Mouse (Mus musculus) heart, postnatal 0 days (tissue): ENCODE measurements at regions not wholly inside any gene's neighbourhood (a gene's known extent, or its start where the extent isn't known, plus 50 kb on each side); places are given as distances from the start of the nearest gene placed in this dataset.
"Not testable (repeated sequence)": the region's sequence is repeated elsewhere in the genome, so short reads cannot be mapped to it uniquely, and the experiment has no call there.

Experiments
- ATAC-seq: fragments of 200-750 bp; cut with Nextera tagmentation; 2 replicates; pipeline ENCODE4 v1.8.0; 2017; ENCODE audit warnings: low read depth, moderate number of reproducible peaks, moderate library complexity; ENCODE audit not compliant: insufficient read depth
- DNase-seq: peaks from one replicate; pipeline ENCODE4 v3.0.0-alpha.2; 2016; ENCODE audit warnings: low spot score
- H3K27ac ChIP-seq: fragments of 300-500 bp; sonication (generic); 2 replicates; pipeline ENCODE4 v1.5.1; 2014; ENCODE audit warnings: low read depth, mild to moderate bottlenecking
- H3K27me3 ChIP-seq: fragments of 300-500 bp; sonication (generic); 2 replicates; pipeline ENCODE4 v1.6.1; 2014; ENCODE audit warnings: low read length, mixed read lengths; ENCODE audit not compliant: control insufficient read depth, insufficient read depth
- H3K36me3 ChIP-seq: fragments of 300-500 bp; sonication (generic); replicated peaks from 2 replicates; pipeline ENCODE4 v1.6.1; 2014; ENCODE audit warnings: low read length, mixed read lengths; ENCODE audit not compliant: control insufficient read depth, insufficient read depth
- H3K4me1 ChIP-seq: fragments of 300-500 bp; sonication (generic); 2 replicates; pipeline ENCODE4 v1.6.1; 2014; ENCODE audit warnings: antibody characterized with exemption; ENCODE audit not compliant: control insufficient read depth, insufficient read depth
- H3K4me2 ChIP-seq: fragments of 300-500 bp; sonication (generic); 2 replicates; pipeline ENCODE4 v1.6.1; 2014; ENCODE audit warnings: low read depth, mild to moderate bottlenecking, low read length, moderate library complexity
- H3K4me3 ChIP-seq: fragments of 300-500 bp; sonication (generic); 2 replicates; pipeline ENCODE4 v1.5.1; 2014; ENCODE audit warnings: low read depth, low read length
- H3K9ac ChIP-seq: fragments of 300-500 bp; sonication (generic); replicated peaks from 2 replicates; pipeline ENCODE4 v1.6.1; 2014; ENCODE audit warnings: low read depth, low read length, mixed read lengths
- H3K9me3 ChIP-seq: fragments of 300-500 bp; sonication (generic); replicated peaks from 2 replicates; pipeline ENCODE4 v1.6.1; 2016; ENCODE audit warnings: low read length; ENCODE audit not compliant: control insufficient read depth
- CTCF ChIP-seq: IDR thresholded peaks from 2 replicates; pipeline ENCODE4 v1.5.1; 2016; ENCODE audit warnings: antibody characterized with exemption, control low read depth, low read depth
- EP300 ChIP-seq: IDR thresholded peaks from 2 replicates; pipeline ENCODE4 v1.6.1; 2016; ENCODE audit warnings: antibody characterized with exemption, low read depth
- WGBS: fragments of 180-500 bp; shearing (Covaris S2); extraction: QIAGEN DNeasy Blood & Tissue Kit; methylation state at CpG from one replicate; pipeline ENCODE4 v1.1.7; 2014; 5-methylcytosine and 5-hydroxymethylcytosine counted together

DNA sequence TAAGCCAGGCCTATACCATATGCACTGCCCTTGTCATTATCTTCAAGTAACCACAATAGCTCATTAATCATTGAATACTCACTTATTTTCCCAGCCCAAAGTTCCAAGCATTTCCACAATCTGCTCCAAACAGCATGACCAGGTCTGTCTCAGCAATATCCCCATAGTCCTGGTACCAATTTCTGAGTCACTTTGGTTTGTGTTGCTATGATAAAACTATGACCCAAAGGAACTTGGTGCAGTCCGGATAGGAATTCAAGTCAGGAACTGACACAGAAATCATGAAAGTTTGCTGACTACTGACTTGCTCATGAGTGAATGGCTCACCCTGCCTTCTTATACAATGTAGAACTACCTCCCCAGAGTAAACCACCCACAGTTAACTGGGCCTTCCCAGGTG lies 309.4 kb downstream of the Gxylt1 start:
- Histone ChIP-seq H3K4me2 (no peak overlapping the region), H3K27me3 (no peaks in the 10 kb centered on the region), H3K36me3 (no peaks in the 10 kb centered on the region), H3K27ac (no peak overlapping the region), H3K9me3 (no peaks in the 10 kb centered on the region), H3K4me3 (no peak overlapping the region), H3K9ac (no peak overlapping the region), H3K4me1 (no peaks in the 10 kb centered on the region)
- 71% methylated on average over 1 of the region's 1 CpGs for WGBS
- no peak for TF ChIP-seq CTCF
- no peak for TF ChIP-seq EP300
- DNase-seq = no peak
- no peak for ATAC-seq

DNA sequence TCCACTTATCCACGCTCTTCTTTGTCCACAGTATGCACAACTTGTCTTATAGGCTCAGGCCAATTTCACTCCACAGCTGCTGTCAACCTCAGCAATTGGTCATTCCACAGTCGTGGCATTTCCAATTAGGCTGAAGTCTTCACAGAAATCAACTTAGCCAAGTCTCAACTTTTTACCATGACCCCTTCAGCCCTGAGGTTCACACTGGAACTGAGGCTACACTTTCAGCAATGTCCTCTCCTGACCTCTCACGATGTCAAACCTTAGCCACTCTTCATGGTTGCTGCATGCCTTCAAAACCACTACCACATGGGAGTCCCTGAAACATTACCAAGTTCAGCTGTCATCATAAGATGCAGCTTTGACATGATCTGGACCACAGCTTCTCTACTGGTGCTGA lies 310.1 kb downstream of the Gxylt1 start:
- Histone ChIP-seq H3K4me1 (no peaks in the 10 kb centered on the region), H3K9me3 (no peaks in the 10 kb centered on the region), H3K27me3 (no peaks in the 10 kb centered on the region), H3K27ac (no peak overlapping the region), H3K4me3 (no peak overlapping the region), H3K9ac (no peak overlapping the region), H3K4me2 (no peak overlapping the region), H3K36me3 (no peaks in the 10 kb centered on the region)
- no peak for TF ChIP-seq CTCF
- TF ChIP-seq EP300 = no peak
- no peak for DNase-seq
- ATAC-seq = no peak
- 70% methylated on average over 3 of the region's 3 CpGs for WGBS

DNA sequence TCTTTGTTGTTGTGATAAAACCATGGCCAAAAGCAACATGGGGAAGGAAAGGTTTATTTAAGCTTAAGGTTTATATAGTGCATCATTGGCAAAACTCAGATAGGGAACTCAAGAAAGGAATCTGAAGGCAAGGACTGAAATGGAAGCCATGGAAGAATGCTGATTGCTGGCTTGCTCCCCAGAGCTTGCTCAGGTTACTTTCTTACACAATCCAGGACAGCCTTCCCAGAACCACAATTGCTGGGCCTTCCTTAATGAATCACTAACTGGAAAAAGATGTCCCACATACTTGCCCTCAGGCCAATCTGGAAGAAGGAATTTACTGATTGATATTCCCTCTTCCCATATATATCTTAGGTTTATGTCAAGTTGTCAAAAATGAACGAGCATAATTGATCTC lies 310.8 kb downstream of the Gxylt1 start:
- no peak overlapping the region for H3K9ac ChIP-seq
- WGBS = 59% methylated on average over 1 of the region's 1 CpGs
- ATAC-seq = no peak
- no peak overlapping the region for H3K4me3 ChIP-seq
- H3K9me3 ChIP-seq = no peaks in the 10 kb centered on the region
- TF ChIP-seq CTCF (no peak), EP300 (no peak)
- no peak overlapping the region for H3K4me2 ChIP-seq
- H3K36me3 ChIP-seq = no peaks in the 10 kb centered on the region
- no peak for DNase-seq
- H3K4me1 ChIP-seq = no peaks in the 10 kb centered on the region
- H3K27ac ChIP-seq = no peak overlapping the region
- H3K27me3 ChIP-seq = no peaks in the 10 kb centered on the region

DNA sequence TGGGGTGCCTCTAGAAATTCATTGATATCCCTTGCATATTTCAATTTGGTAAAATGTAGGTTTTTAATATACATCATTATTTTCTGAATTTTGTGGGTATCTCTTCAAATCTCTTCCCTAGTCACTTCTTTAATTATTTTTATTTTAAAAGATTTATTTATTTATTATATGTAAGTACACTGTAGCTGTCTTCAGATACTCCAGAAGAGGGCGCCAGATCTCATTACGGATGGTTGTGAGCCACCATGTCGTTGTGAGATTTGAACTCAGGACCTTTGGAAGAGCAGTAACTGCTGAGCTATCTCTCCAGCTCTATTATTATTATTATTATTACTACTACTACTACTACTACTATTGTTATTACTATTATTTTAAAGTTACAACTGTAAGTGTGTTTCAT lies 324.1 kb downstream of the Gxylt1 start:
- not testable (repeated sequence) for H3K4me1 ChIP-seq, ATAC-seq, H3K27ac ChIP-seq, DNase-seq, H3K27me3 ChIP-seq, H3K9me3 ChIP-seq, H3K4me2 ChIP-seq, H3K9ac ChIP-seq, H3K4me3 ChIP-seq, H3K36me3 ChIP-seq
- 77% methylated on average over 3 of the region's 3 CpGs for WGBS

DNA sequence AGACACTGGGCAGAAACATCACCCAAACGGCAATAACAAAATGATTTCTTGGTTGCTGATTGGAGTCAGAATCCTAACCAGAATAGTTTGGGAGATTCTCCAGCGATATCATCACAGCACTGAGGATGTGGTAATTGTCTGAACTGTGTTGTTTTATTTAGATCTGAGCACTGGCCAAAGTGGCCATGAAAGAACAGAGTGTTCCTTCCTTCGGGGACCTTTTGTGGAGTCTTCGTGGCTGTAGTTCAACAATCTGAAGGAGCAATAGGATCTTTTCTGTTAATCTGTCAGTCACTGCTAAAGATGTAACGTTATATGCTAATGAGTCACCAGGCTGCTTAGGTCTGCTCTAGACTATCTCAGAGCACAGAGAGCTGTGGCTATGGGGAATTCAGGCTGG lies 328.8 kb downstream of the Gxylt1 start:
- DNase-seq (no peak), ATAC-seq (no peak)
- Histone ChIP-seq H3K4me1 (no peaks in the 10 kb centered on the region), H3K27ac (no peak overlapping the region), H3K27me3 (no peaks in the 10 kb centered on the region), H3K36me3 (no peaks in the 10 kb centered on the region), H3K4me3 (no peak overlapping the region), H3K9ac (no peak overlapping the region), H3K4me2 (no peak overlapping the region), H3K9me3 (no peaks in the 10 kb centered on the region)
- WGBS = 59% methylated on average over 5 of the region's 5 CpGs
- TF ChIP-seq CTCF (no peak), EP300 (no peak)

DNA sequence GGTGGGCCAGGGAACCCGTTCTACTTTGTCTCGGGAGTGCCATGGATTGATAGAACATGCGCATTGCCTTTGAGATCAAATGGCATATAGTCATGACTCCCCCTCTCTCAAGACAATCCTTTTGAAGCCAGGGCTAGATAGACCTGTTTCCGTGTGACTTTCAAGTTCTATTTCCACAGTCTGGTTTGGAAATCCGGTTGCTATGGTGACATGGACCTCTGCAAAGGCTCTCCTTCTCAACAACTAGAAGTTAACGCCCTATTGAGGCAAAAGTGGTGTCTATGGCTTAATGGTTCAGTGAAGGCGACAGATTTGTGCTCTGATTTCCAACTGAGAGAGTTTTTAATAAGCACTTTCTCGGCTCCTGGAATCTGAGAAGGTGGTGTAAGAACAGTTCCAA lies 371.2 kb downstream of the Gxylt1 start:
- Histone ChIP-seq H3K4me2 (no peak overlapping the region), H3K9me3 (no peaks in the 10 kb centered on the region), H3K27me3 (no peaks in the 10 kb centered on the region), H3K36me3 (no peaks in the 10 kb centered on the region), H3K9ac (no peak overlapping the region), H3K27ac (no peak overlapping the region), H3K4me1 (no peaks in the 10 kb centered on the region), H3K4me3 (no peak overlapping the region)
- DNase-seq (no peak), ATAC-seq (no peak)
- WGBS = 67% methylated on average over 8 of the region's 8 CpGs
- TF ChIP-seq EP300 = no peak
- no peak for TF ChIP-seq CTCF
